Mouse (Mus musculus) intestine, embryonic 15.5 days (tissue): Measurements from ENCODE around the gene Nr2c2. TPM values are rescaled to one million over a fixed set of nuclear protein-coding genes. Genes with fewer than 3 reads are reported as not detected.
"Not testable (repeated sequence)": the region's sequence is repeated elsewhere in the genome, so short reads cannot be mapped to it uniquely, and the experiment has no call there.

Experiments used
- ATAC-seq: fragments of 200-750 bp; cut with Nextera tagmentation; 2 replicates; pipeline ENCODE4 v1.8.0; 2017; ENCODE audit warnings: moderate TSS enrichment, moderate library complexity
- H3K27ac ChIP-seq: fragments of 300-500 bp; sonication (generic); 2 replicates; pipeline ENCODE4 v1.5.1; 2015; ENCODE audit warnings: mild to moderate bottlenecking, inconsistent platforms
- H3K27me3 ChIP-seq: fragments of 300-500 bp; sonication (generic); replicated peaks from 2 replicates; pipeline ENCODE4 v1.6.1; 2015; ENCODE audit warnings: inconsistent platforms
- H3K36me3 ChIP-seq: fragments of 300-500 bp; sonication (generic); 2 replicates; pipeline ENCODE4 v1.6.1; 2015; ENCODE audit warnings: inconsistent platforms
- H3K4me1 ChIP-seq: fragments of 300-500 bp; sonication (generic); replicated peaks from 2 replicates; pipeline ENCODE4 v1.6.1; 2015; ENCODE audit warnings: inconsistent platforms
- H3K4me2 ChIP-seq: fragments of 300-500 bp; sonication (generic); replicated peaks from 2 replicates; pipeline ENCODE4 v1.6.1; 2015; ENCODE audit warnings: mild to moderate bottlenecking, inconsistent platforms
- H3K4me3 ChIP-seq: fragments of 300-500 bp; sonication (generic); replicated peaks from 2 replicates; pipeline ENCODE4 v1.5.1; 2015; ENCODE audit warnings: inconsistent platforms
- H3K9ac ChIP-seq: fragments of 300-500 bp; sonication (generic); 2 replicates; pipeline ENCODE4 v1.6.1; 2015; ENCODE audit warnings: inconsistent platforms
- H3K9me3 ChIP-seq: fragments of 300-500 bp; sonication (generic); 2 replicates; pipeline ENCODE4 v1.6.1; 2016; ENCODE audit warnings: inconsistent platforms
- WGBS: fragments of 180-500 bp; shearing (Covaris S2); methylation state at CpG from one replicate; pipeline ENCODE4 v1.1.7; 2015; 5-methylcytosine and 5-hydroxymethylcytosine counted together
- polyA plus RNA-seq: library from polyadenylated mRNA; unstranded; fragments of >200 nt; fragmentation: Nextera tagmentation; extraction: Ambion mirVana; gene quantifications from 2 replicates; pipeline ENCODE4 v1.2.1, GENCODE M21; 2015

The Nr2c2 gene
- polyA plus RNA-seq, 1 experiment from 2014 or later: 18.3 TPM

DNA sequence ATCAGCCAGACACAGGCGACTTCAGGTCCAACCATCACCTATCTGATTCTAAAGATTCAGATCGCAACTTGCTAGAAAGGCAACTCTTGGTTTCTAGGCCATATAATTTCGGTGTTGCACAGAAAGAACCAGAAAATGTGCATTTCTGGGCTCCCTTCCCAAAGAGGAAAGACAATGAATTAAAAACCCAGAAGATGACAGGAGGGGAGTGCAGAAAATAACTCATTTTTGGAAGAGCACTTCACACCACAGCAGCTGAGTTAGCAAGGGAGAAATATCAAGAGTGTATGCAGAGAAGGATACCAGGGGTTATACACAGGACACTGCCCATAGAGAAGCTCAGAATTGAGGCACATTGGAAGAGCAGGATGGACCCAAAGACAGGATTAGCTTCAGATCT lies 6.3 kb upstream of the Nr2c2 start:
- Histone ChIP-seq H3K9ac (no peak overlapping the region), H3K27me3 (no peaks in the 10 kb centered on the region), H3K4me1 (no peaks in the 10 kb centered on the region), H3K9me3 (no peaks in the 10 kb centered on the region), H3K4me2 (no peak overlapping the region), H3K36me3 (no peaks in the 10 kb centered on the region), H3K27ac (no peak overlapping the region), H3K4me3 (no peak overlapping the region)
- 79% methylated on average over 3 of the region's 3 CpGs for WGBS
- no peak for ATAC-seq

DNA sequence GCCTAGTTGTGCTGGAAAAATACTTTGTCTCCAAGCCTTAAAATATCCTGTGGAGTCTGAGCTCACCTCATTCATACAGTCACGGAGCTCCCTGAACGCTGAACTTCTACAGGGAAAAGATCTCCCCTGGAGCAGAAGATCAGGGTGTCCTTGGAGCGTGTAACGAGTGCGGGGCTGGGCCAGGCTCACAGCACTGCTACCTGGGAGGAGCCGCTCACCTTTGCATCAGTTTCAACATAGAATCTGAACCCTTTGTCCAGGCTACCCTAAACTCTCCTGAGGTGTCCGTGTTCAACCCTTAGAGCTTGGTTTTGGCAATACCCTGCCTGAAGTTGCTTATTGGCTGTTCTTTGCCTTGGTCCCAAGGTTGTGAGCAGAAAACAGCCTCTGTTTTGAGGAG lies 2.0 kb upstream of the Nr2c2 start:
- not testable (repeated sequence) for H3K27me3 ChIP-seq, H3K4me3 ChIP-seq, H3K9me3 ChIP-seq, H3K4me1 ChIP-seq, H3K4me2 ChIP-seq, H3K36me3 ChIP-seq, H3K27ac ChIP-seq, ATAC-seq, H3K9ac ChIP-seq
- 87% methylated on average over 7 of the region's 7 CpGs for WGBS

DNA sequence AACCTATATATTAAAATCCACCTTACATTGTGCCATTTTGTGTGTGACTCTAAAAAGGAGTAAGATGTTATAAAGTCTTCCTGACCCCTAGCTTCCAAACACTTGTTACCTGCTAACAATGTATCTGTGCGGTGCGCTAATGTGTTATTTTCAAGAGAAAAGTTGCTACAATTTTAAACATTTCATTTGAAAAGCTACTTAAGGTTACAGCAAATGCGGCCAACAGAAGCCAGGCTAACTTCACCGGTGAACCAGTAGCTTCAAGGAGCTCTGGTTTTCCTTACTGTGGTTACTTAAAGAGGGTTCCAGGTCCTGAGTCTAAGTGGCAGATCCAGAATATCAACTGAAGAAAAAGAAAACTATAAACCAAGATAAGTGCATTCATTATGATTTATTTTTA lies 1.2 kb upstream of the Nr2c2 start:
- Histone ChIP-seq H3K27me3 (no peaks in the 10 kb centered on the region), H3K9me3 (no peaks in the 10 kb centered on the region), H3K36me3 (no peaks in the 10 kb centered on the region), H3K27ac (no peak overlapping the region), H3K4me1 (0 out of 2 replicates have a peak, but pooled peaks cover 13% of the 10 kb centered on the region), H3K9ac (no peak overlapping the region), H3K4me3 (no peak overlapping the region), H3K4me2 (no peak overlapping the region)
- 89% methylated on average over 4 of the region's 4 CpGs for WGBS
- no peak for ATAC-seq

DNA sequence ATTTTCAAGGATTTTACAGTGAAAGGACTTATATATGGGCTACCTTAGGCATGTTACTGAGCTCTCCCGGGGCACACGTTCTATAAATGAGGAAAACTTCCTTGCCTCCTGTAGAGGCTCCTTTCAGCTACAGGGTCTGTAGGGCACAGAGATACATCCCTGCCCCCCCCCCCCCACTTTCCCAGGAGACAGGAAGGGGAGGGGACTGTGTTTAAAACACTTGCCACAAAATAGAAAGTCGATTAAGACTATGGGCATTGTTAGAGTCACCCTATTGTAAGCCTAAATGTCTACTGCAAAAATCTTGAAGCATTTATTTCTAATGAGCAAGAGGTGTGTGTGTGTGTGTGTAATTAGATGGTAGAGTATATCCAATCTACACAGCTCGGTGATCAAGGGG lies 693 bp upstream of the Nr2c2 start:
- Histone ChIP-seq H3K4me1 (0 out of 2 replicates have a peak, but pooled peaks cover 17% of the 10 kb centered on the region), H3K27ac (peak overlapping the region; percentile 100), H3K9ac (peak overlapping the region; percentile 97), H3K27me3 (no peaks in the 10 kb centered on the region), H3K36me3 (no peaks in the 10 kb centered on the region), H3K4me2 (peak overlapping the region; percentile 73), H3K4me3 (peak overlapping the region; percentile 98), H3K9me3 (no peaks in the 10 kb centered on the region)
- ATAC-seq: no peak
- 4% methylated on average over 4 of the region's 4 CpGs for WGBS

DNA sequence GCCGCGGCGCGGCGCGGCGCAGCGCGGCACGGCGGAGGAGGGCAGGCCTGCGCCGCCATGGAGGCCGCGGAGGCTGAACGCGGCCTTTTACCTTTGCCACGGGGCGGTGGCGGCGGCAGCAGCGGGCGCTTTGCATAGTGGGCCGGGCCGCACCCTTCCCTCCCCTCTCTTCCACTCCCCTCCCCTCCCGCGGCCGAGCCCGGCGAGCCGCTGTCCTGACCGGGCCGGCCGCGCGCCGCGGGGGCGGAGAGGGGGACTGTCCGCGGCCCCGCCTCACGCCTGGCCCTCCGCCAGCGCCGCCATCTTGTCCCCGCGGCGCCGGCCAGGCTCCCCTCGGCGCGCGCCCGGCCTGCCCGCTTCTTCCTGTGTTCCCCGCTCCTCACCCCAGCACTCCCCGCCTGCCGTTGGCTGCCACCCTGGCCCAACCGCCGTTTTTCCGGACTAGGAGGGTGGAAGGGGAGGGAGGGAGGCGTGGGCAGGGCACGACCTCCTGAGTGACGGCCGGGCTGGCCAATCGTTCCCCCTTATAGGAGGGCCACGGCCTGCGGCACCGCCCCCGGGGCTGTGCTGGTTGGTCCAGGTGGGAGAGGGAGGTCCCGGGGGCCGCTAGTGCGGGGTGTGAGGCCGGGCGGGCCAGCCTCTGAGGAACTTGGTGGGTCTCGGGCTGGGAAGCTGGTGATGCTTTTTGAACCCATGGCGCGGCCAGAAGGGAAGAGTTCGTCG lies 738 bp downstream of the Nr2c2 start:
- H3K4me3 ChIP-seq: peak overlapping the region; percentile 98
- H3K27ac ChIP-seq: peak overlapping the region; percentile 100
- 0 out of 2 replicates have a peak, but pooled peaks cover 17% of the 10 kb centered on the region for H3K4me1 ChIP-seq
- H3K27me3 ChIP-seq: no peaks in the 10 kb centered on the region
- H3K9me3 ChIP-seq: no peaks in the 10 kb centered on the region
- ATAC-seq: peak; percentile 99
- H3K4me2 ChIP-seq: peak overlapping the region; percentile 73
- under 1% methylated on average over 64 of the region's 81 CpGs for WGBS
- peak overlapping the region; percentile 97 for H3K9ac ChIP-seq
- H3K36me3 ChIP-seq: no peaks in the 10 kb centered on the region

DNA sequence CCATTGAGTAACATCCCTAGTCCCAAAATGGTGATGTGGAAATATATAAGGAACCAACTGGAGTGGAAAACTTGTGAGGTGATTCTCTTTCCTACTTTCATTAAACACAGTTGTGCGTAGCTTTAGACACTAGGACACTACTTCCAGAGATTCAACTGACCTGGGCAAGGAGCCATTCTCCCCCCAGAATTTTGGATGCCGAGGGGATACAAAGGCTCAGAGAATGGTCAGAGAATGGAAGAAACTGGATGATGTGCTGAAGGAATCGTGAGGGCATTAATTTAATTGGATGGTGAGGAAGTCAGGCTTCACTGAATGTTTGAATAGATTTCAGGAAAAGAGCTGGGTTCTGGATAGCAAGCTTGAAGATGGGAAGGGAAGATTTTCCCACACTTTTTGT lies 1.5 kb downstream of the Nr2c2 start:
- Histone ChIP-seq H3K36me3 (no peaks in the 10 kb centered on the region), H3K4me1 (0 out of 2 replicates have a peak, but pooled peaks cover 17% of the 10 kb centered on the region), H3K9me3 (no peaks in the 10 kb centered on the region), H3K27ac (peak overlapping the region; percentile 100), H3K4me2 (peak overlapping the region; percentile 62), H3K9ac (peak overlapping the region; percentile 97), H3K4me3 (peak overlapping the region; percentile 98), H3K27me3 (no peaks in the 10 kb centered on the region)
- no peak for ATAC-seq
- 33% methylated on average over 3 of the region's 3 CpGs for WGBS

DNA sequence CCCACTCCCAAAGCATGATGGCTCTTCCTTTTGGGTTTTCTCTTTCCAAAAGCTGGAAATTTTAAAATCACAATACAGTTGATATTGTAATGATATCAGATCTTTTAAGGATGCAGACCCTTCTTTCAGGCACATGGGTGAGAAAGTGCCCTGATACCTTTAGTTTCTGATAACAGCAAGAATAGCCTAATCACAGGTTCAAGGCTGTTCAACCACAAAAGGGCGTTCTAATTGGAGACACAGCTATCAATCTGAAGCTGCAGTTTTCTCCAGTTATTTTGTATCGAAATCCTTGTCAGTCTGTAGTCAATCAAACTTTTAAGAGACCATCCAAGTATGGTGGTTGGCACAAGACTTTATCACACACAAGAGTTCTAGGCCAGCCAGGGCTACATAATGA lies 2.7 kb downstream of the Nr2c2 start:
- H3K9me3 ChIP-seq: no peaks in the 10 kb centered on the region
- no peak for ATAC-seq
- H3K36me3 ChIP-seq: no peaks in the 10 kb centered on the region
- no peak overlapping the region for H3K4me2 ChIP-seq
- no peak overlapping the region for H3K27ac ChIP-seq
- no peak overlapping the region for H3K9ac ChIP-seq
- no peak overlapping the region for H3K4me3 ChIP-seq
- no peaks in the 10 kb centered on the region for H3K27me3 ChIP-seq
- 88% methylated on average over 2 of the region's 2 CpGs for WGBS
- 0 out of 2 replicates have a peak, but pooled peaks cover 17% of the 10 kb centered on the region for H3K4me1 ChIP-seq

DNA sequence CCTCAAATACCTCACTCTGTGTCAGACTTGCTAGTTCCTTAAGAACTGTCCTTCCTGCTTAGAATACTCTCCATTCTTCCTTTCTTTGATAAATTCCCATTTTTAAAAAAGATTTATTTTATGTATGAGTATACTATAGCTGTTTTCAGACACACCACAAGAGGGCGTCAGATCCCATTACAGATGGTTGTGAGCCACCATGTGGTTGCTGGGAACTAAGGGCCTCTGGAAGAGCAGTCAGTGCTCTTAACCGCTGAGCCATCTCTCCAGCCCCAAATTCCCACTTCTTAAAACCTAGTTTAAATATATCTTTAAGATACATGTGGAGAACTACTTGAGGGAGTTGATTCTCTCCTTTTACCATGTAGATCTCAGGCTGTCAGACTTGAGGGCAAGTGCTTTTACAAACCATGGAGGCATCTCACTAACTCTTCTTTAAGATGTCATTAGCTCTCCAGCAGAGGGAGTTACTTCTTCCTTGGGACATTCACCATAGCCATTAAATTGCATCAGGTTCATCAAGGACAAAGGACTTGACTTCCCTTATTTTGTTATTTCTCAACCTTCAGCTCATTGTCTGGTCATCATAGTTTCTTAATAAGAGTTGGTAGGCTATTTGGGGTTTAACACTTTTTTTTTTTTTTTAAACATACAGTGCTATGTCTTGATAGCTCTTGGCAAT lies 9.6 kb downstream of the Nr2c2 start:
- Histone ChIP-seq H3K4me1 (no peaks in the 10 kb centered on the region), H3K9me3 (no peaks in the 10 kb centered on the region), H3K4me2 (no peak overlapping the region), H3K27me3 (no peaks in the 10 kb centered on the region), H3K9ac (no peak overlapping the region), H3K4me3 (no peak overlapping the region), H3K36me3 (no peaks in the 10 kb centered on the region), H3K27ac (no peak overlapping the region)
- WGBS: 77% methylated on average over 2 of the region's 2 CpGs
- ATAC-seq: no peak

DNA sequence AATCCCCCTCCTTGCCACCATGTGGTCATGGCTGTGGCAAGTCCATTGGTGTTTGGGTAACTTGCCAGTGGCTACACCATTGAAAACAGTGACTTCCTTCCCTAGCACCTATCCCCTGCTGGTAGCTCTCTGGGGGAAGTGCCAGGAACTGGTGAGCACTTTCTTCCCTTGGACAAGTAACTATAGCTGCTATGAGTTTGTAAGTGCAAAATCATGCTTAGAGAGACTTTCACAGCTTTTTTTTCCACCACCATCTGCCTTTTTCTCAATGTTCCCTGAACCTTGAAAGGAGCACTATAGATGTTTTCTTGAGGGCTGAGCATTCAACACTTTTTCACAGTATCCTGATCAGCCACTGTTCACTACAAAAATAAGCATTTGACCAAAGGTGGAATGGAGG lies 33.4 kb downstream of the Nr2c2 start:
- Histone ChIP-seq H3K4me2 (no peak overlapping the region), H3K4me1 (no peaks in the 10 kb centered on the region)
- ATAC-seq: no peak

DNA sequence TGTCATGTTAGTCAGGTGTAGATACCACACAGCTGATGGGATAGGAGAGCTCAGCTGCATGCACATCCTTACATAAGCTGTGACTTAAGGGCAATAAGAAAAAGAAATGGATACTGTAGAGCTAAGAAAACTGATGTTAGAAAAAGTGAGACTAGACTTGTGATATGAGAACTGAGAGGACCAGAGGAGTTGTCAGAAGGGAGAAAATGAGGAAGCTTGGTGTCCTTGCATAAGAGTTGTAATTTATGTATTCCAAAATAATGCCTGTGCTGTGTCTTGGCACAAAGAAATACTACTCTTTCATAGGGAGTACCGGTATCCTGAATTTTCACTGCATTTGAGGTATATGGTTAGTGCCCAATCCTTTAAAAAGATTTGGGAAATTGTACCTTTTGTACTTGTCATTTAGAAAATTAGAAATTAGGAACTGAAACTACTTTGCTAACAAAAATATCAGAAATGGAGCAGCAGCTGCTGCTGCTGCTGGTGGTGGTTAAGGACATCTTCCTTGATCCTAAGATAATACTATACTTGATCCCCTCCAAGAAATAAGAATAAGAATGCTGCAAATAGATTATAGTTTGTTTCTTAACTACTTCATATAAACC lies 35.8 kb downstream of the Nr2c2 start:
- 91% methylated on average over 1 of the region's 1 CpGs for WGBS
- H3K4me2 ChIP-seq: no peak overlapping the region
- no peaks in the 10 kb centered on the region for H3K9me3 ChIP-seq
- H3K27me3 ChIP-seq: no peaks in the 10 kb centered on the region
- no peaks in the 10 kb centered on the region for H3K36me3 ChIP-seq
- no peak for ATAC-seq
- no peak overlapping the region for H3K4me3 ChIP-seq
- H3K4me1 ChIP-seq: no peaks in the 10 kb centered on the region
- no peak overlapping the region for H3K9ac ChIP-seq
- no peak overlapping the region for H3K27ac ChIP-seq

More for the DNA sequence above, 33.4 kb downstream of the Nr2c2 start:
- H3K27me3 ChIP-seq: no peaks in the 10 kb centered on the region
- H3K9ac ChIP-seq: no peak overlapping the region
- no peaks in the 10 kb centered on the region for H3K36me3 ChIP-seq
- no peak overlapping the region for H3K4me3 ChIP-seq
- no peak overlapping the region for H3K27ac ChIP-seq
- H3K9me3 ChIP-seq: no peaks in the 10 kb centered on the region

DNA sequence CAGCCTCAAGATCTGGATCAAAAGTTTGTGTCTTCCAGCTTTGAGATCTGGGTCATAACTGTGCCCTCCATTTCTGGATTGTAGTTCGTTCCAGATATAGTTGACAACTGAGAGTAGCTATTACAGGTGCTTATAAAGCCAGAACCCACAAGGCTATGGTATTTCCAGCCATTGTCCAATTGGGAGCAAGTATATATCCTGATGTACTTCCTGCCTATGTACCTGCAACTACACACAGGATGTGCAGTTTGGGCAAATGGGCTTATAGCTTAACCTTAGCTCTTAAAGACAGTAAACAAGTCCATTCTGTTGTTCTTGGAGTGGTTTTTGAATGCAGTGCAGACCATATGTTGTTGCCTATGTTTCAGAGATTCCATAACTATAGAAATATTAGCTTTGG lies 40.3 kb downstream of the Nr2c2 start:
- Histone ChIP-seq H3K27me3 (no peaks in the 10 kb centered on the region), H3K9me3 (no peaks in the 10 kb centered on the region), H3K4me1 (no peaks in the 10 kb centered on the region), H3K4me2 (no peak overlapping the region), H3K4me3 (no peak overlapping the region), H3K9ac (no peak overlapping the region), H3K36me3 (no peaks in the 10 kb centered on the region), H3K27ac (no peak overlapping the region)
- ATAC-seq: no peak
- 96% methylated on average over 1 of the region's 1 CpGs for WGBS

DNA sequence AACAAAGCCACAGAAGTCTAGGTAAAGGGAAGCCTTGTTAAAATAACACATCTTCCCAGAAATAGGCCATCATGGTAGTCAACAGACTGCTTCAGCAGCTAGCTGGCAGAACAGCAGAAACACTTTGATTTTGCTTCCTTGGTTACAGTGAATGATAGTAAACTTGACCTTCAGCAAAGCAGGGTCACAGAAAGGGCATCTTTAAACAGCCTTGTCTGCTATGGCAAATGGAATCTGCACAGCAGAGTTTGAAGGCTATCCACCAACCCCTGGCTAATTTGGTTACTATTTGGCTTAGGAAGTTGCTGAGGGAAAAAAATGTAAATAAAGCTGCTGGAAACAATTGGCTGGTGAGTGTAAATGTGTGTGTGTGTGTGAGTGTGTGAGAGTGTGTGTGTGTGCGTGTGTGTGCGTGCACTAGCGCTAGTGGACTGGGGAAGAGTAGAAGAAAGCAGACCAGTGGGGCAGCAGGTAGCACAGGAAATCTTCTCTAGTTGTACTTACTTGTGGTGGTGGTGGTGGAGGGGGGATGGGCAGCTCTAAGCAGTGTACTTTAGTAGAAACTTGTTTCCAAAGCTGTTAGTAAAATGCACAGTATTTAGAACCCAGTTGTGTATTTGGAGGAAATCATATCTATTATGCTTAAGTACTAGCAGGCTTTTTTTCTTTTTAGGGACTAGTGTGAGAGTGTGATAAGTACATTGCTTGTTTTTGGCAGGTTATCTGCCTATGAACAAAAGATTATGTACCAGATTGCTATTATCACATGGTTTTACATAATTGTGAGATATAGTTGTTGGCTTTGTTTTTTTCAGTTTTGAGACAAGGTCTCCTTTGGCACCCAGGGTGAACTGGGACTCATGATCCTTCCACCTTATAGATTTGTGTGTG lies 41.1 kb downstream of the Nr2c2 start:
- no peak for ATAC-seq
- Histone ChIP-seq H3K36me3 (no peaks in the 10 kb centered on the region), H3K4me1 (no peaks in the 10 kb centered on the region), H3K9me3 (no peaks in the 10 kb centered on the region), H3K9ac (no peak overlapping the region), H3K27me3 (no peaks in the 10 kb centered on the region), H3K4me3 (no peak overlapping the region), H3K4me2 (no peak overlapping the region), H3K27ac (no peak overlapping the region)
- WGBS: 75% methylated on average over 3 of the region's 3 CpGs
